Mouse (Mus musculus): Measurements from ENCODE around the gene 1700123L14Rik. TPM values are rescaled to one million over a fixed set of nuclear protein-coding genes. Genes with fewer than 3 reads are reported as not detected.
"Not testable (repeated sequence)": the region's sequence is repeated elsewhere in the genome, so short reads cannot be mapped to it uniquely, and the experiment has no call there.

The 1700123L14Rik gene
- total RNA-seq (2014; rRNA removed) (not detected in 2 replicates), polyA plus RNA-seq (2015; fragmentation: Nextera tagmentation; extraction: Ambion mirVana) (0.08 TPM in 1 of 2 replicates, not detected in the other)

DNA sequence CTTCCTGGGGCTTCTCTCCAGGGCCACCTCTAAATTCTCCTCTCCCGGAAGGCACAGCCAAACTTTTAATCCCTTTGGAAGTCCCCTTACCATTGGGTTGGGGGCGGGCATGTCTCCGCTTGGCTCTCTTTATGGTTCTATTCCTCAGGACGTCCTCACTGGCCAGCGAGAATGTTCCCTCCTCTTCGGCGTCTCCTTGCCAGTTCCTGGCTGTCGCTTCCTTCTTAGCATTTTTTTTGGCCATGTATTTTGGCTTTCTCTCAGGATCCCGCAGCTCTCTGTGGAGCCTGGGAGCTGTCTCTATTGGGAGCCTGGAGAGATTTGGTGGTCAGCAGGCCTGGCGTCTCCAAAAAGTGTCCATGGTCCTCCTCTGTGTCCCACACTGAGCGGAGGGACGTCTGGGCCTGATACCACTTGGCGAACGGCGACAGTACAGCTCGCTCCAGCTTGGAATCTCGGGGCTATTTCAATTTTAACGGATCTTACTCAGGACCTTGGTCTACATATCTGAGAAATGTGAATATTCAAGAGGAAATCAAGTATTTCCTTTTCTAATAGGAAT lies at the start of gene 1700123L14Rik:
TSS of gene 1700123L14Rik (minus strand) at position 426 of the 562 bp plus-strand sequence.
- H3K27me3 ChIP-seq (ENCODE audit: insufficient read depth, low read length), result no peaks in the 10 kb centered on the region
- H3K4me3 ChIP-seq (ENCODE audit: low read depth, low read length), result no peak within 1 kb of the TSS
- H3K4me2 ChIP-seq (ENCODE audit: low read depth), result no peak within 1 kb of the TSS
- WGBS, result 84% methylated on average over 18 of the region's 18 CpGs
- DNase-seq (no peak), ATAC-seq (no peak)
- no peaks in the 10 kb centered on the region for H3K36me3 ChIP-seq (ENCODE audit: insufficient read depth)
- TF ChIP-seq CTCF (IDR thresholded peaks at IDR 0.05; ENCODE audit: low read depth), result no peak
- no peak within 1 kb of the TSS for H3K27ac ChIP-seq (ENCODE audit: low read depth, low read length)
- H3K4me1 ChIP-seq (ENCODE audit: insufficient read depth), result no peaks in the 10 kb centered on the region
- H3K9ac ChIP-seq, result no peak within 1 kb of the TSS
- H3K9me3 ChIP-seq (ENCODE audit: low read length), result no peaks in the 10 kb centered on the region

DNA sequence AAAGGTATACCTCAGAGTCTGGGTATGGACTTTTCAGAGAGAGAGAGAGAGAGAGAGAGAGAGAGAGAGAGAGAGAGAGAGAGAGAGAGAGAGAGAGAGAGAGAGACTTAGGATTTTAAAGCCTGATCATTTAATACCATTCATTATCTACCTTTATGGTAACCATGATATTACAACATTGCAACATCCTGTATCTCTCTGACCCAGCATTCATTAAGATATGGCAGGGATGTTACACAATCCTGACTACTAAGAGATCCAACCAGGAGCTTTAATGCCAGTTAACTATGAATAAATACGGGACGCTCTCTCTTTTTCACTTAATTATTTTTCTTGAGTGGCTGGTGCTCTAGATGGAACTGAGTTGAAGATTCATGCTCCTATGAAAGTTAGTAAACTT lies 39.4 kb upstream of the 1700123L14Rik start:
- ATAC-seq, result no peak
- no peak overlapping the region for H3K9ac ChIP-seq
- no peaks in the 10 kb centered on the region for H3K4me1 ChIP-seq (ENCODE audit: insufficient read depth)
- no peak overlapping the region for H3K4me3 ChIP-seq (ENCODE audit: low read depth, low read length)
- no peak overlapping the region for H3K27ac ChIP-seq (ENCODE audit: low read depth, low read length)
- DNase-seq, result no peak
- no peaks in the 10 kb centered on the region for H3K9me3 ChIP-seq (ENCODE audit: low read length)
- WGBS, result 99% methylated on average over 2 of the region's 2 CpGs
- no peak for TF ChIP-seq CTCF (IDR thresholded peaks at IDR 0.05; ENCODE audit: low read depth)
- no peaks in the 10 kb centered on the region for H3K36me3 ChIP-seq (ENCODE audit: insufficient read depth)
- no peaks in the 10 kb centered on the region for H3K27me3 ChIP-seq (ENCODE audit: insufficient read depth, low read length)
- H3K4me2 ChIP-seq (ENCODE audit: low read depth), result no peak overlapping the region

DNA sequence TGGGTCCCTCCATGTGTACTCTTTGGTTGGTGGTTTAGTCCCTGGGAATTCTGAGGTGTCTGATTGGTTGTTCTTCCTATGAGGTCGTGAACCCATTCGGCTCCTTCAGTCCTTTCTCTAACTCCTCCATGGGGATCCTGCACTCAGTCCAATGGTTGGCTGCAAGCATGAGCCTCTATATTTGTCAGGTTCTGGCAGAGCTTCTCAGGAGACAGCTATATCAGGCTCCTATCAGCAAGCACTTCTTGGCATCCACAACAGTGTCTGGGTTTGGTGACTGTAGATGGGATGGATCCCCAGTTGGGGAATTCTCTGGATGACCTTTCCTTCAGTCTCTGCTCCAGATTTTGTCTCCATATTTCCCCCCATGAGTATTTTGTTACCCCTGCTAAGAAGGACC lies 32.9 kb upstream of the 1700123L14Rik start:
- not testable (repeated sequence) for H3K27me3 ChIP-seq (ENCODE audit: insufficient read depth, low read length); H3K4me1 ChIP-seq (ENCODE audit: insufficient read depth); DNase-seq; H3K4me3 ChIP-seq (ENCODE audit: low read depth, low read length); H3K4me2 ChIP-seq (ENCODE audit: low read depth); H3K27ac ChIP-seq (ENCODE audit: low read depth, low read length); ATAC-seq; H3K36me3 ChIP-seq (ENCODE audit: insufficient read depth); H3K9ac ChIP-seq; H3K9me3 ChIP-seq (ENCODE audit: low read length)
- 95% methylated on average over 2 of the region's 2 CpGs for WGBS

DNA sequence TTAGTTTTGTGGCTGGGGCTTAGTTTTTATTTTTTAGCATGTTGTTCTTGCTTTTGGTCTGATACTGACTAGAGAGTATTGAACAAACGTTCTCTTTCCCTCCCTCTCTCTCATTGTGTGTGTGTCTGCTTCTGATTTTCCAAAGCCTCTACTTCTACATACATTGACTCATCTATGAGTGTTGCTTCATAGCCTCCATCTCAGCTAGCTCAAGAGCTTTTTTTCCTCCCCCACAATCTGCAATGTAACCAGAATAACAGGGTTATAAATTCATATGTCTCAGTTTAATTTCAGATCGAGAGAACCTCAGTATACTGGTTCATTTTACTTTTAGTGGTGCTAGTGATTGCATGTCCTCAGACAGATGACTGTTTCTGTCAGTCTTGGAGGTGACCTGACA lies 20.5 kb upstream of the 1700123L14Rik start:
- Histone ChIP-seq H3K27me3 (ENCODE audit: insufficient read depth, low read length) (0 out of 2 replicates have a peak, but pooled peaks cover 4% of the 10 kb centered on the region), H3K9ac (no peak overlapping the region), H3K4me1 (ENCODE audit: insufficient read depth) (no peaks in the 10 kb centered on the region), H3K9me3 (ENCODE audit: low read length) (no peaks in the 10 kb centered on the region), H3K27ac (ENCODE audit: low read depth, low read length) (no peak overlapping the region), H3K4me2 (ENCODE audit: low read depth) (no peak overlapping the region), H3K4me3 (ENCODE audit: low read depth, low read length) (no peak overlapping the region), H3K36me3 (ENCODE audit: insufficient read depth) (no peaks in the 10 kb centered on the region)
- no peak for TF ChIP-seq CTCF (IDR thresholded peaks at IDR 0.05; ENCODE audit: low read depth)
- 84% methylated on average over 2 of the region's 2 CpGs for WGBS
- DNase-seq (no peak), ATAC-seq (no peak)

DNA sequence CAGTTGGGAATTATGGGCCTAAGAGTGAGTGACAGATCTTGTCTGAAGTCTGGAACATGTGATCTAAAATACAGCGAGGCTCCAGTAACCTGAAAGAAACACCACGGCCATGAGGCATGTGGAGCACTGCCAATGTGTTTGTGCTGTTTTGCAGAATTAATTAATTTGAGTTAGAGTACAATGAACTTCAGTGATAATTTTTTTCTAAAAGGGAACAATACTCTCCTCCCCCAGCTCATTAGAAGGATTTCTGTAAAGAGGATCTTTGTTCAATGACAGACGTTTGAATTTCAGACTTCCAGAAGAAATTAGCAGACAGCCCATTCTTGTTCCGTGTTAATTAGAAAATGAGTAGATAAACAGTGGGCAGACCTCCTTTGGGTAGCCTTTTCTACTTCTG lies 17.3 kb upstream of the 1700123L14Rik start:
- whole genome bisulfite sequencing, result 15% methylated on average over 4 of the region's 4 CpGs

DNA sequence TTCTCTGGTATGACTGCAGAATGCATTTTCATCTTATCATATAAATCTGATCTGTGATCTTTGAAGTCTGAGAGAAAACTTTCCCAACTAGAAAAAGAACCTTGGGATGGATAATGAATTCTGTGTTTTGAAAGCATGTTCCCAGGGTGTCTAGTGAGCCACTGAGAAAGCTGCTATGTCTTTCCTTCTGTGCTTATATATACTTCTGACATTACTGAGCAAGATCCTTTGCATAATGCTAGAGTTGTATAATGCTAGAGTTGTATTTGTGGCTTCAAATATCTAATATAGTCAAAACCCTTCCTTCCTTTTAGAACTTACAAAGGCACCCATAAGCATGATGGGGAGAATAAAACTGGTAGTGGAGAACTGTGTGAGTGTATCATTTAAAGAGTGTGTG lies 12.5 kb upstream of the 1700123L14Rik start:
- ATAC-seq (no peak), DNase-seq (no peak)
- no peak overlapping the region for H3K9ac ChIP-seq

More for the DNA sequence above, 17.3 kb upstream of the 1700123L14Rik start:
- Histone ChIP-seq H3K4me1 (ENCODE audit: insufficient read depth) (no peaks in the 10 kb centered on the region), H3K9ac (no peak overlapping the region), H3K4me3 (ENCODE audit: low read depth, low read length) (no peak overlapping the region), H3K27me3 (ENCODE audit: insufficient read depth, low read length) (peaks cover 12% of the 10 kb centered on the region; the same call in 1 of the 2 replicates), H3K27ac (ENCODE audit: low read depth, low read length) (no peak overlapping the region), H3K36me3 (ENCODE audit: insufficient read depth) (no peaks in the 10 kb centered on the region), H3K9me3 (ENCODE audit: low read length) (no peaks in the 10 kb centered on the region), H3K4me2 (ENCODE audit: low read depth) (no peak overlapping the region)
- DNase-seq (peak; percentile 10), ATAC-seq (no peak; the same call in 1 of the 2 replicates)
- TF ChIP-seq CTCF (IDR thresholded peaks at IDR 0.05; ENCODE audit: low read depth), result no peak

DNA sequence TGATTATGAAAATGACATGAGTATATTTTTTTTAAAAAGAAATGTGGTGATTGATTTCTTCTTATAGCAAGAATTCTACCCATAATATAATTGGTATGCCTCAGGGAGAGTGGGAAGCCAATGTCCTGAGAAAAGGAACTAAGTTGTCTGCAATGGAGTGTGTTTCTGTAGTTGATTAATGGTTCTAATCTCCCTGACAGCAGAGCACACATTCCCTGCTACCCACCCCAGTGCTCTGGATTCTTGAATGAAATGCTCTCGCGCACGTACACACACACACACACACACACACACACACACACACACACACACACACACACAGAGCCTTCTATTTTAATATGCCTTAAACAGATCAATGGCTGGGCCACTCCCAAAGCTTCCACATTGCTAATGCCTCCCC lies 7.6 kb upstream of the 1700123L14Rik start:
- no peaks in the 10 kb centered on the region for H3K9me3 ChIP-seq (ENCODE audit: low read length)
- H3K27me3 ChIP-seq (ENCODE audit: insufficient read depth, low read length), result no peaks in the 10 kb centered on the region
- H3K27ac ChIP-seq (ENCODE audit: low read depth, low read length), result no peak overlapping the region
- no peaks in the 10 kb centered on the region for H3K36me3 ChIP-seq (ENCODE audit: insufficient read depth)
- H3K4me2 ChIP-seq (ENCODE audit: low read depth), result no peak overlapping the region
- H3K4me3 ChIP-seq (ENCODE audit: low read depth, low read length), result no peak overlapping the region
- no peak for DNase-seq
- no peak overlapping the region for H3K9ac ChIP-seq
- 93% methylated on average over 3 of the region's 3 CpGs for WGBS
- TF ChIP-seq CTCF (IDR thresholded peaks at IDR 0.05; ENCODE audit: low read depth), result no peak
- H3K4me1 ChIP-seq (ENCODE audit: insufficient read depth), result no peaks in the 10 kb centered on the region
- ATAC-seq, result no peak

More for the DNA sequence above, 12.5 kb upstream of the 1700123L14Rik start:
- Histone ChIP-seq H3K4me3 (ENCODE audit: low read depth, low read length) (no peak overlapping the region), H3K27me3 (ENCODE audit: insufficient read depth, low read length) (peaks cover 12% of the 10 kb centered on the region; the same call in 1 of the 2 replicates), H3K27ac (ENCODE audit: low read depth, low read length) (no peak overlapping the region), H3K4me2 (ENCODE audit: low read depth) (no peak overlapping the region), H3K9me3 (ENCODE audit: low read length) (no peaks in the 10 kb centered on the region), H3K36me3 (ENCODE audit: insufficient read depth) (no peaks in the 10 kb centered on the region), H3K4me1 (ENCODE audit: insufficient read depth) (no peaks in the 10 kb centered on the region)
- TF ChIP-seq CTCF (IDR thresholded peaks at IDR 0.05; ENCODE audit: low read depth), result no peak
